1 mouse cellular context compared by ENCODE assay signal in the genomic region with DNA sequence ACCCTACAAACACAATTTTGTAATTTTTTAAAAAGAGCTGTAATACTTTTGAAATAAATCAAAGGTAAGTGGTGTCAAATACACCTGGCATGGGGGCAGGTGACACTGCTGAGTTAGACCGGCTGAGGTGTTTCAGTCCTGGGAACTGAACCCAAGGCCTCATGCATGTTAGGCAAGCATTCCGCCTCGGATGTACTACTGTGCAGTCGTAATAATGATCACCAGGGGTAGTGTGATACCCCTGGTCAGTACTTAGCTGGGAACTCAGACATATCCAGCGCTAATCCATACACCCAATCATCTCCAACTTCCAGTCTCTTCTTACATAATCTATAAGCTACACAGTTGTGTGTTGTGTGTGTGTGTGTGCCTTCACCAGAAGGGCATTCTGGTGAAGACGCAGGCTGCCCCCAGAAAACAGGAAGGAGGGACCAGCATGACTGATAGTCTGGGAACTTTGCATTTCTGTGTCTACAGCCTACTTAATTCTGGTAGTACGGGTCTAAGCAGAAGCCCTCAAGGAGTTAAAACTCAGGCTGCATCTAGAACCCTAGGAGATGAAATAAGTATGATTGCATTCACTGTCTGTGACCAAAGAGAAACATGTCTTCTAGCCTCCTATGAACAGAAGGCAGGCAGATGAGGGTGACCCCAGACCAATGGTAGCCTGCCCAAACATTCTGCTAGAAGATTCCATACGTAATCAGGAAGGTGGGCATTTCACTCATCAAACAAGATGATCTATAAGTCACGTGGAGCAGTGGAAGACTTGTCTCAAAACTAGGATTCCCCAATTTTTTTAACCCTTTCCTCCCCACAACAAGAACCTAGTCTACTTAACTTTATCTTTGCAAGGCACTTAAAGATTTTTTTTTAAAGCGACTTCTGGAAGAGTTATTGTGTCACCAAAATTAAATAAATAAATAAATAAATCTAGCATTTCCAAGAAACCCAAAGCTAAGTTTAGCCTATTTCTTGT.
TF ChIP-seq lines count a peak whose summit lies in the region.

No protein-coding gene starts in this region.

TF ChIP-seq in MEL, 35 proteins besides CTCF, POLR2A, EP300 and RAD21 (continued from another document):
- 0 out of 4 replicates have a peak, but pooled peaks of 1 of the 2 experiments have one; percentile 5 for TF ChIP-seq USF2 (IDR thresholded peaks at IDR 0.05; ENCODE audit: borderline replicate concordance in 1 of 2, insufficient read depth in 1 of 2, low read depth in 1 of 2, low read length in 2 of 2)
- no peak for TF ChIP-seq E2F4 (IDR thresholded peaks at IDR 0.05; ENCODE audit: borderline replicate concordance, low read depth, low read length)
- 0 out of 2 replicates have a peak, but pooled peaks have one; percentile 44 for TF ChIP-seq MXI1 (IDR thresholded peaks at IDR 0.05; ENCODE audit: low read depth, low read length)
- no peak for TF ChIP-seq TBP (IDR thresholded peaks at IDR 0.05; ENCODE audit: low read depth, low read length)
